Mouse (Mus musculus) ovary, adult 18-20 months (tissue): Measurements from ENCODE around the gene Mcoln2.

Source experiments
- DNase-seq: peaks from one replicate; pipeline ENCODE4 v3.0.0; 2022; ENCODE audit warnings: low spot score, mixed read lengths

Mcoln2 gene

GRCm38 (mm10) chr3:146149156-146150057, at the start of gene Mcoln2:
Gene Mcoln2, plus strand, starts transcription at chr3:146149833.
- no peak for DNase-seq

GRCm38 (mm10) chr3:146099925-146100324, 49.7 kb upstream of the Mcoln2 start:
- no peak for DNase-seq

- DNase-seq = no peak
Observed at GRCm38 (mm10) chr3:146102049-146102448, 47.6 kb upstream of the Mcoln2 start.

GRCm38 (mm10) chr3:146107116-146107849, 42.4 kb upstream of the Mcoln2 start:
- no peak for DNase-seq

GRCm38 (mm10) chr3:146107921-146108571, 41.6 kb upstream of the Mcoln2 start, which contains the start of gene Wdr63:
Gene Wdr63, minus strand, starts transcription at chr3:146108130.
- peak; percentile 58 for DNase-seq

- DNase-seq = no peak
Observed at GRCm38 (mm10) chr3:146108945-146109344, 40.7 kb upstream of the Mcoln2 start.

- DNase-seq = no peak
Observed at GRCm38 (mm10) chr3:146110358-146110757, 39.3 kb upstream of the Mcoln2 start.

- DNase-seq = no peak
Observed at GRCm38 (mm10) chr3:146110916-146111315, 38.7 kb upstream of the Mcoln2 start.

- DNase-seq = no peak
Observed at GRCm38 (mm10) chr3:146117258-146117996, 32.2 kb upstream of the Mcoln2 start, which contains the start of gene Mcoln3. Gene Mcoln3, plus strand, starts transcription at chr3:146117450.

GRCm38 (mm10) chr3:146117997-146118457, 31.6 kb upstream of the Mcoln2 start:
- DNase-seq = no peak

GRCm38 (mm10) chr3:146121310-146122124, 28.1 kb upstream of the Mcoln2 start:
- no peak for DNase-seq

GRCm38 (mm10) chr3:146122125-146122420, 27.6 kb upstream of the Mcoln2 start:
- DNase-seq = no peak

- DNase-seq = no peak
Observed at GRCm38 (mm10) chr3:146122807-146123463, 26.7 kb upstream of the Mcoln2 start.

GRCm38 (mm10) chr3:146123464-146123825, 26.2 kb upstream of the Mcoln2 start:
- no peak for DNase-seq

- no peak for DNase-seq
Observed at GRCm38 (mm10) chr3:146127205-146127604, 22.4 kb upstream of the Mcoln2 start.

- DNase-seq = no peak
Observed at GRCm38 (mm10) chr3:146134834-146135233, 14.8 kb upstream of the Mcoln2 start.

GRCm38 (mm10) chr3:146135417-146135816, 14.2 kb upstream of the Mcoln2 start:
- no peak for DNase-seq

GRCm38 (mm10) chr3:146136422-146136821, 13.2 kb upstream of the Mcoln2 start:
- DNase-seq = no peak

- DNase-seq = no peak
Observed at GRCm38 (mm10) chr3:146140276-146140675, 9.4 kb upstream of the Mcoln2 start.

GRCm38 (mm10) chr3:146142523-146142922, 7.1 kb upstream of the Mcoln2 start:
- no peak for DNase-seq
